Mouse (Mus musculus): ENCODE measurements around the gene Cirbp. TPM values are rescaled to one million over a fixed set of nuclear protein-coding genes. Genes with fewer than 3 reads are reported as not detected.
A peak's percentile ranks its signal among the peaks of the same experiment; 100 is the strongest.

Cirbp gene
- polyA plus RNA-seq, 1 experiment: 3.9 TPM

DNA sequence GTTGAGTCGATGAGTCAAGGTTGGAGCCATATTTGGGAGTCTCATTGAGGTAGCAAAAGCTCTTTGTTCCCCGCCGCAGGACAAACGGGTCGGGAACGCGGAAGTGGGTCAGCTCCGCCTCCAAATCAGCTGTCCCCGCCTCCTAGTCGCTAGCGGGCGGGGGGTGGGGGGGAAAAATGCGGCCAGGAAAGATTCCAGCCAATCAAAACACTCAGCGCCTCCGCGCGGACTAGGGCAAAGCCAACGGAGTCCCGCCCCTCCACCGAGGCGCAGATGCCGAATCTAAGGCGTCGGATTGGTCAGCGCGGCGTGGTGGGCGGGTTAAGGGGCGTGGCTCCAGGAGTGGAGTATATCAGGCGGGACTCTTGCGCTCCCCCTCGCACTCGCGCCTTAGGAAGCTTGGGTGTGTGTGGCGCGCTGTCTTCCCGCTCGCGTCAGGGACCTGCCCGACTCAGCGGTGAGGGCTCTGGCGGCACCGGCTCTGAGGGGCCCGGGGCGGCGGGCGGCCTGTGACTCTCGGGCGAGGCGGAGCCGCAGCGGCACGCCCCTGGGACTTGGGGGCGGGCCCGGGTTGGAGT lies 1.8 kb downstream of the Cirbp start:
- peaks cover 26% of the 10 kb centered on the region for H3K9me3 ChIP-seq (ENCODE audit: control insufficient read depth, low read length)
- peaks cover 34% of the 10 kb centered on the region for H3K36me3 ChIP-seq (ENCODE audit: control insufficient read depth)
- H3K4me1 ChIP-seq (ENCODE audit: control insufficient read depth): peaks cover 82% of the 10 kb centered on the region
- H3K4me3 ChIP-seq (replicated peaks): peak overlapping the region; percentile 87
- TF ChIP-seq TAL1 (IDR thresholded peaks at IDR 0.05; ENCODE audit: low read length) (no peak), GATA1 (IDR thresholded peaks at IDR 0.05; ENCODE audit: low read length) (no peak)
- H3K27me3 ChIP-seq (ENCODE audit: control insufficient read depth): peaks cover 13% of the 10 kb centered on the region

GRCm38 (mm10) chr10:80168038-80168661 lies 2.4 kb downstream of the Cirbp start:
- H3K4me1 ChIP-seq (ENCODE audit: control insufficient read depth): peaks cover 81% of the 10 kb centered on the region
- peaks cover 8% of the 10 kb centered on the region for H3K27me3 ChIP-seq (ENCODE audit: control insufficient read depth)
- peaks cover 34% of the 10 kb centered on the region for H3K36me3 ChIP-seq (ENCODE audit: control insufficient read depth)
- H3K9me3 ChIP-seq (ENCODE audit: control insufficient read depth, low read length): peaks cover 26% of the 10 kb centered on the region
- TF ChIP-seq TAL1 (IDR thresholded peaks at IDR 0.05; ENCODE audit: low read length): no peak
- TF ChIP-seq GATA1 (IDR thresholded peaks at IDR 0.05; ENCODE audit: low read length): no peak
- peak overlapping the region; percentile 87 for H3K4me3 ChIP-seq (replicated peaks)

DNA sequence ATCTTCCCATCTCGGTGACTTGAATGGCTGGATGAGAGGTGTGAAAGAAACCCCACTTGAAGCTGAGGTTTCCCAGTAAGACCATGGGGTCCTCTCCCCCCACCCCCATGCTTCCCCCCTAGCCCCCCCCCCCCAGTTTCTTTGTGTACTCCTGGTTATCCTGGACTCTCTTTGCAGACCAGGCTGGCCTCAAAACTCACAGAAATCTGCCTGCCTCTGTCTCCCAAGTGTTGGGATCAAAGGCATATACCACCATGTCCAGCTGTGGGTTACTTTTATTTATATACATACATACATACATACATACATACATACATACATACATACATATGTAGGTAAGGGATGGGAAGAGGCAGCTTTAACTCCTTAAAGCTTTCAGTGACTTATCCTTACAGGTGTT lies 3.3 kb downstream of the Cirbp start:
- Histone ChIP-seq H3K4me3 (replicated peaks) (peak overlapping the region; percentile 87), H3K36me3 (ENCODE audit: control insufficient read depth) (peaks cover 34% of the 10 kb centered on the region), H3K4me1 (ENCODE audit: control insufficient read depth) (peaks cover 80% of the 10 kb centered on the region), H3K27me3 (ENCODE audit: control insufficient read depth) (peaks cover 4% of the 10 kb centered on the region), H3K9me3 (ENCODE audit: control insufficient read depth, low read length) (peaks cover 26% of the 10 kb centered on the region)
- TF ChIP-seq GATA1 (IDR thresholded peaks at IDR 0.05; ENCODE audit: low read length): no peak
- TF ChIP-seq TAL1 (IDR thresholded peaks at IDR 0.05; ENCODE audit: low read length): no peak

DNA sequence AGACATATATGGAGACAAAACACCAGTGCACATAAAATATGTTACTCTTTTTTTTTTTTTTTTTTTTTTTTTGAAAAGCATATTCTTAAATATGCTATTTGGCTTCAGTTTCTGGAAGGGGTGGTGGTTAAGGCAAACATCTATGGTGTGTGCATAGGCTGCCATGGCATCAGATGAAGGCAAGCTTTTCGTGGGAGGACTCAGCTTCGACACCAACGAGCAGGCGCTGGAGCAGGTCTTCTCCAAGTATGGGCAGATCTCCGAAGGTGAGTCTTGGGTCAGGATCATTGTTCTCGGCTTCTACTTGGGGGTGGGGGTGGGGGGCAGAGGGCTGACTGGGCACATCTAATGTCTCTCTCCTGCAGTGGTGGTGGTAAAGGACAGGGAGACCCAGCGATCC lies 3.9 kb downstream of the Cirbp start:
- no peak for TF ChIP-seq TAL1 (IDR thresholded peaks at IDR 0.05; ENCODE audit: low read length)
- no peak for TF ChIP-seq GATA1 (IDR thresholded peaks at IDR 0.05; ENCODE audit: low read length)
- no peaks in the 10 kb centered on the region; the same call in 1 of the 2 replicates for H3K27me3 ChIP-seq (ENCODE audit: control insufficient read depth)
- peaks cover 80% of the 10 kb centered on the region for H3K4me1 ChIP-seq (ENCODE audit: control insufficient read depth)
- H3K4me3 ChIP-seq (replicated peaks): no peak overlapping the region
- peaks cover 40% of the 10 kb centered on the region for H3K36me3 ChIP-seq (ENCODE audit: control insufficient read depth)
- H3K9me3 ChIP-seq (ENCODE audit: control insufficient read depth, low read length): peaks cover 26% of the 10 kb centered on the region

GRCm38 (mm10) chr10:80170052-80170451 lies 4.3 kb downstream of the Cirbp start:
- no peak overlapping the region for H3K4me3 ChIP-seq (replicated peaks)
- H3K4me1 ChIP-seq (ENCODE audit: control insufficient read depth): peaks cover 80% of the 10 kb centered on the region
- H3K36me3 ChIP-seq (ENCODE audit: control insufficient read depth): peaks cover 43% of the 10 kb centered on the region
- peaks cover 26% of the 10 kb centered on the region for H3K9me3 ChIP-seq (ENCODE audit: control insufficient read depth, low read length)
- TF ChIP-seq TAL1 (IDR thresholded peaks at IDR 0.05; ENCODE audit: low read length): no peak
- TF ChIP-seq GATA1 (IDR thresholded peaks at IDR 0.05; ENCODE audit: low read length): no peak
- no peaks in the 10 kb centered on the region; the same call in 1 of the 2 replicates for H3K27me3 ChIP-seq (ENCODE audit: control insufficient read depth)

GRCm38 (mm10) chr10:80170601-80171021 lies 4.8 kb downstream of the Cirbp start:
- H3K9me3 ChIP-seq (ENCODE audit: control insufficient read depth, low read length): peaks cover 26% of the 10 kb centered on the region
- H3K36me3 ChIP-seq (ENCODE audit: control insufficient read depth): peaks cover 43% of the 10 kb centered on the region
- no peak overlapping the region for H3K4me3 ChIP-seq (replicated peaks)
- peaks cover 77% of the 10 kb centered on the region for H3K4me1 ChIP-seq (ENCODE audit: control insufficient read depth)
- H3K27me3 ChIP-seq (ENCODE audit: control insufficient read depth): no peaks in the 10 kb centered on the region; the same call in 1 of the 2 replicates
- TF ChIP-seq TAL1 (IDR thresholded peaks at IDR 0.05; ENCODE audit: low read length) (no peak), GATA1 (IDR thresholded peaks at IDR 0.05; ENCODE audit: low read length) (no peak)

DNA sequence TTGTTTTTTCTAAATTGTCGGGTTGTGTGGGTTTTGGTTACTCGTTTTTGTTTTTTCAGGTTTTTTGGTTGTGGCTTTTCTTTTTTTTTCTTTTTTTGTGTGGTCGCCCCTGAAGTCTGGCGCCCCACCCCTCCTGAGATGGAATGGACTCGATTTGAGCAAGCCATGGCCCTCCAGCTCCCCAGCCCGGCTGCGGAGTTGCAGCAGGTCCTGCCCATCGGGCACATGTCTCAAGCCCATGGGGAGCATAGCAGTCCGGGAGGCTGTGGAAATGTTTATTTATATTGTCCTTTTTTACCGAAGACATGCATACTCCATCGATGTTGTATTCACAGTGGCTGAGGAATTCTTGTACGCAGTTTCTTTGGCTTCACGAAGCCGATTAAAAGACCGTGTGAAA lies 5.5 kb downstream of the Cirbp start:
- Histone ChIP-seq H3K36me3 (ENCODE audit: control insufficient read depth) (peaks cover 43% of the 10 kb centered on the region), H3K4me3 (replicated peaks) (no peak overlapping the region), H3K9me3 (ENCODE audit: control insufficient read depth, low read length) (peaks cover 26% of the 10 kb centered on the region), H3K27me3 (ENCODE audit: control insufficient read depth) (no peaks in the 10 kb centered on the region; the same call in 1 of the 2 replicates), H3K4me1 (ENCODE audit: control insufficient read depth) (peaks cover 73% of the 10 kb centered on the region)
- no peak for TF ChIP-seq GATA1 (IDR thresholded peaks at IDR 0.05; ENCODE audit: low read length)
- TF ChIP-seq TAL1 (IDR thresholded peaks at IDR 0.05; ENCODE audit: low read length): no peak

DNA sequence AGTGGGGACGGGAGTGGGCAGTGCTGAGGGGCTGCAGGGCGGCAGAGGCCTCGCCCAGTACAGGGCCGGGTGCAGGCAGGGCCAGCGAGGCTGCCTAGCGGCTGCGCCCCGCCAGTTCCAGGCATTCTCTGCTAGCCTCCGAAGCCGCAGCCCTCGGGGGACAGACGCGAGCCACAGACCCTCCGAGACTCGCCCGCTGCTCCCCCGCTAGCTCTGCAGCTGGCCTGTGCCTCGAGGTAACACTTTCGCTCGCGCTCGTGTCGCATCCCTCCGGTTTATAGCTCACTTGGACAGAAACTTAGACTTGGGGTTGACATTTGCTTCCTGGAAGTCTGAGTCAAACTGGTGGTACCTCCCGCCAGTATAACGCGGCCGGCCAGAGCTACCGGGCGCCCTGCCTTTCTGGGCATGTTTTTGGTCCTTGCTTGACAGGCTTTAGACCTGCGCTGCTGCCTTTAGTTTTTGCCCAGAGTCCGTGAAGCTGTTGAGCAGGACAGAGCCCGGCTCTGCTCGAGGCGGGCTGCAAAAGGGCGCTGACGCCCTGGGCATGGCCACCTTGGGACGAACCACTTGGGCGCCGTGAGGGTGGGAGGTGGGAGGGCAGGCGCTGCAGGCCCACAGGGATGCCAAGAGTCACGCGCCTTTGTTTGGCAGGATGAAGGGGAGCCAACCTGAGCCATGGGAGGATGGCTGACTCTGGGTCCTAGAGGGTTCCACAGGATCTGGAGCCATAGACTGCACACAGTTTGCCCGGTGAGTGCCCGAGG lies 6.2 kb downstream of the Cirbp start:
- peaks cover 43% of the 10 kb centered on the region for H3K36me3 ChIP-seq (ENCODE audit: control insufficient read depth)
- peak overlapping the region; percentile 83 for H3K4me3 ChIP-seq (replicated peaks)
- peaks cover 67% of the 10 kb centered on the region for H3K4me1 ChIP-seq (ENCODE audit: control insufficient read depth)

More for the DNA sequence above, 6.2 kb downstream of the Cirbp start:
- no peak for TF ChIP-seq TAL1 (IDR thresholded peaks at IDR 0.05; ENCODE audit: low read length)
- no peak for TF ChIP-seq GATA1 (IDR thresholded peaks at IDR 0.05; ENCODE audit: low read length)
- Histone ChIP-seq H3K27me3 (ENCODE audit: control insufficient read depth) (no peaks in the 10 kb centered on the region; the same call in 1 of the 2 replicates), H3K9me3 (ENCODE audit: control insufficient read depth, low read length) (peaks cover 26% of the 10 kb centered on the region)
